Mouse (Mus musculus) spleen, adult 18-20 months (tissue): Measurements from ENCODE around the gene Zbtb37.

ENCODE experiments used
- DNase-seq, 2 experiments: peaks; one replicate each; pipeline ENCODE4 v3.0.0; 2022; ENCODE audit warnings: mixed read lengths in 2 of 2

Zbtb37 gene

DNA sequence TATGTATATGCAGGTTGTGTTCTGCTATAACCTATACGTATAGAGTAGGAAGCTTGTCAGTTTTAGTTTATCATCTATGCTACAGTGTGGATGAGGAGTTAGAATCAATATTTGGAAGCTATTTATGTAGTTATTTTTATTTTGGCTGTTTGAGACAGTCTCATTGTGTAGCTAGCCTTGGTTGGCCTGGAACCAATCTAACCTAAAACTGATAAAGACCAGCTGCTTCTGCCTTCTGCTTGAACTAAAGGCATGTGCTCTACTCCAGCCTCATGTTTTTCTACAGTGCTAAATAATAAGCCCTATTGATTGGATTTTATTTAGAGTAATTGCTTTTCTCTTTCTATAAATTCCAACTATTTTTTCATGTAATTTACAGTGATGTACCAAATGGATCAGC, 67.4 kb downstream of the Zbtb37 start:
- DNase-seq = no peak

DNA sequence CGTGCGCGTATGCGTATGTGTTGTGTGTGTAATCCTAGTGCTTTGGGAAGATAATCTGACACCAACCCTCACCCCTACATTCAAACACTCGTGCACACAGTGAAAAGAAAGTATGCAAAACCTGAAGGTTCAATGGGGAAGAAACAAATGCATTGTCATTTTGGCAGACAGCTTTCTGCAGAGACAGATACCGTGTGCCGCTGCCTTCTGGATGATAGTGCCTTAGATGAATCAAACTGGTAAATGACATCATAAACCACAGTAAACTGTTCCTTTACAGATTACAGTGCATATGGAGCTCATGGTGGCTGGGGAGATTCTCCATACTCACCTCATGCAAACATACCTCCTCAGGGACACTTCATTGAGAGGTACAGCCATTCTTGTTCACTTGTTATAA, 71.5 kb downstream of the Zbtb37 start:
- DNase-seq = no peak
